Mouse (Mus musculus) liver, adult 2 months (tissue): ENCODE results near the gene Itsn1.

Experiments used
- CTCF ChIP-seq: fragments of 200-500 bp; IDR thresholded peaks from 2 replicates; pipeline ENCODE4 v1.5.1; 2011; ENCODE audit warnings: low read depth, low read length, control low read depth
- POLR2A ChIP-seq: fragments of 200-500 bp; IDR thresholded peaks from 2 replicates; pipeline ENCODE4 v1.6.1; 2011; ENCODE audit warnings: low read length, control low read depth; ENCODE audit not compliant: insufficient read depth; ENCODE audit errors: extremely low read depth

DNA sequence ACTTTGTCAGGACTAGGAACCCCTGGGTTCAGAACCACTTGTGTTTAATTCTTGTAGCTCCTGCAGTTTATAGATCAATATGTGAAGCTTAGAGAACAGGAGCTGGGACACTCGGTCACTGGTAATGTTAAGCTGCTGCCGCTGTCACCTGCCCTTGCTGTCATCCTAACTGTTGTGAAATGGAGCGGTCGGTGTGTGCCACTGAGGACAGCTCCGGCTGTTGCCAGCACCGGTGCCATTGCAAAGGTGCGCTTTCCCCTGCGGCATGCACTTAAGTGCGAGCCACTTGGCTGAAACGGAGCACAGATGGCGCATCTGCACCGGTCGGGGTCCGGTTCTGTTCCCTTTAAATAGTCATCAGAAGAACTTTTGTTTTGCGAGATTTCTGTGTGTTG lies 36.7 kb downstream of the Itsn1 start:
- no peak for TF ChIP-seq CTCF
- TF ChIP-seq POLR2A: no peak
